Mouse (Mus musculus) myocyte (in vitro differentiated cells): Measurements from ENCODE around the gene Naaa.

Source experiments
- E2F4 ChIP-seq: IDR thresholded peaks from one replicate; pipeline ENCODE4 v1.6.1; 2011; ENCODE audit warnings: mild to moderate bottlenecking, control low read depth, moderate library complexity; ENCODE audit not compliant: insufficient read depth
- MAX ChIP-seq: IDR thresholded peaks from one replicate; pipeline ENCODE4 v1.6.1; 2011; ENCODE audit warnings: low read depth, mild to moderate bottlenecking, control low read depth
- POLR2A ChIP-seq: IDR thresholded peaks from one replicate; pipeline ENCODE4 v1.6.1; 2011; ENCODE audit warnings: low read depth, mild to moderate bottlenecking, control low read depth, moderate library complexity; ENCODE audit not compliant: insufficient read length

- TF ChIP-seq E2F4 (no peak), POLR2A (no peak), MAX (no peak)
Measured at GRCm38 (mm10) chr5:92283107-92283506, 5.1 kb upstream of the Naaa start.
